Mouse (Mus musculus): Measurements from ENCODE around the gene Frat2. TPM values are rescaled to one million over a fixed set of nuclear protein-coding genes. Genes with fewer than 3 reads are reported as not detected.
A peak's percentile ranks its signal among the peaks of the same experiment; 100 is the strongest.
"Not testable (repeated sequence)": the region's sequence is repeated elsewhere in the genome, so short reads cannot be mapped to it uniquely, and the experiment has no call there.

The Frat2 gene
- total RNA-seq (2022), result 1 to 10 TPM; 2.2 to 4.6 (median 2.5) TPM

- DNase-seq (ENCODE audit: low spot score), result peak; percentile 88
Measured at GRCm38 (mm10) chr19:41847992-41848851, at the start of gene Frat2. Gene Frat2 (minus strand): TSS chr19:41848132.

GRCm38 (mm10) chr19:41896319-41896711, 48.4 kb upstream of the Frat2 start:
- DNase-seq (ENCODE audit: low spot score), result no peak

- peak; percentile 92 for DNase-seq (ENCODE audit: low spot score)
Measured at GRCm38 (mm10) chr19:41895460-41896318, 47.8 kb upstream of the Frat2 start, which contains the start of gene Rrp12. Gene Rrp12 (minus strand): TSS chr19:41896173.

GRCm38 (mm10) chr19:41894959-41895358, 47.0 kb upstream of the Frat2 start:
- DNase-seq (ENCODE audit: low spot score), result no peak

- no peak for DNase-seq (ENCODE audit: low spot score)
Measured at GRCm38 (mm10) chr19:41888191-41888590, 40.3 kb upstream of the Frat2 start.

GRCm38 (mm10) chr19:41883882-41884281, 36.0 kb upstream of the Frat2 start:
- DNase-seq (ENCODE audit: low spot score), result no peak

- no peak for DNase-seq (ENCODE audit: low spot score)
Measured at GRCm38 (mm10) chr19:41881842-41882241, 33.9 kb upstream of the Frat2 start.

GRCm38 (mm10) chr19:41874356-41874755, 26.4 kb upstream of the Frat2 start:
- DNase-seq (ENCODE audit: low spot score), result no peak

- no peak for DNase-seq (ENCODE audit: low spot score)
Measured at GRCm38 (mm10) chr19:41872285-41872684, 24.4 kb upstream of the Frat2 start.

- DNase-seq (ENCODE audit: low spot score), result not testable (repeated sequence)
Measured at GRCm38 (mm10) chr19:41869946-41870345, 22.0 kb upstream of the Frat2 start.

- no peak for DNase-seq (ENCODE audit: low spot score)
Measured at GRCm38 (mm10) chr19:41869296-41869695, 21.4 kb upstream of the Frat2 start.

GRCm38 (mm10) chr19:41866707-41867106, 18.8 kb upstream of the Frat2 start:
- DNase-seq (ENCODE audit: low spot score), result no peak

GRCm38 (mm10) chr19:41857816-41858310, 9.9 kb upstream of the Frat2 start:
- DNase-seq (ENCODE audit: low spot score), result no peak

- no peak for DNase-seq (ENCODE audit: low spot score)
Measured at GRCm38 (mm10) chr19:41857086-41857762, 9.3 kb upstream of the Frat2 start.

GRCm38 (mm10) chr19:41852423-41852822, 4.5 kb upstream of the Frat2 start:
- DNase-seq (ENCODE audit: low spot score), result no peak

GRCm38 (mm10) chr19:41850719-41851543, 3.0 kb upstream of the Frat2 start:
- no peak for DNase-seq (ENCODE audit: low spot score)

GRCm38 (mm10) chr19:41850021-41850718, 2.2 kb upstream of the Frat2 start:
- no peak for DNase-seq (ENCODE audit: low spot score)

GRCm38 (mm10) chr19:41847614-41847991, 329 bp downstream of the Frat2 start:
- peak; percentile 26 for DNase-seq (ENCODE audit: low spot score)

GRCm38 (mm10) chr19:41847091-41847581, 796 bp downstream of the Frat2 start:
- peak; percentile 28 for DNase-seq (ENCODE audit: low spot score)

Measured in heart, adult 8-10 months (tissue).